Mouse (Mus musculus): ENCODE results near the gene Ret. TPM values are rescaled to one million over a fixed set of nuclear protein-coding genes. Genes with fewer than 3 reads are reported as not detected.

Gene Ret
- total RNA-seq, 2 experiments from 2014 or later: 6.4 to 7.9 TPM

DNA sequence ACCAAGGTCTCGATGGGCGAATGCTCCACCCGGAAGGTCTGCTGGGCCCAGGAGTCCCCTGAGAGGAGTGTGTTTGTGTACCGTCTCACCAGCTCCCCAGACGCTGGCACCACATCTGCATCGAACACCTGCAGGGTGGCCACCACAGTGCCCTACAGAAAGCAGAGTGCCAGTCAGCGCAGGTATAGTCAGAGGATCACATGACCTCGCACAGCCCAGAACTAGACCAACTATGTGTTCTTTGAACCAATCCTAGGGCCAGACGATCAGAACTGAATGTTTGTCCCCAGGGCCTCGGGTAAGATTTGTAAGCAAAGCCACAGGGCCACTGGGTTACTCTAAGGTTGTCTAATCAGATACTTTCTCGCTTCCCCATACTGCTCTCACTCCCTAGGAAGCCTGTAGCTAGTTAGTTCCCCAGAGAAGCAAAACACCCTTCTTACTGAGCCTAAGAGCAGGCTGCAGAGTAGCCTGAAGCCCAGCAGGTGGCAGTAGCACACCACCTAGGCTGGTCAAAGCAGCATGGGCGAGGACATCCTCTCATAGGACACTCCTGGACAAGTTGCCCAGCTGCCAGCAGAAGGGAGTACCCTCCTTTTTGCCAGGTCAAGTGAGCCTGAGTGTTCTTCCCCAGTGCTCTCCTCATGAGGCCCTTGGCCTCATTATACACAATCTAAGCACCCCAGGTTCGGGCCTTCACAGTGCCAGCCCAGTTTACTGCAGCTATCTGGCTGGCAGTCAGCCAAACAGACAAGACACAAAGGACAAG lies 18.0 kb downstream of the Ret start:
- intact Hi-C loops (cut with DNase I): loop anchor here (2.0 kb wide), 2 partner anchors 199 to 241 kb away; no protein-coding TSS in a partner anchor
- peak; percentile 76 to 83 for DNase-seq

DNA sequence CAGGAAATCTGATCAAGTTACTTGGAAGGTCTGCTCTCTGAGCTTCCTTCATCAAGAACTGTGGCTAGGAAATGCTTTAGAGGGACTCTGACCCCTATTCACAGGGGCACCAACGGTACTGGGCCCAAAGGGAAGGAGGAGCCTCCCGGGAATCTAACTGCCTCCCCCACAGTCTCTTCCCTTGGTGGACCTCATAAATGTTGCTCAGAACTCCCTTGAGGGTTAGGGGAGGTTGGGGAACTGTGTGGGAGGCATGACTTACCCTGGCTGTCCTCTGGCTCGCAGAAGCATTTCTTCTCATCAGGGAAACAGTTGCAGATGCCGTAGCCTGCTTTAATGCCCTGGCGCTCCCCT lies 23.6 kb downstream of the Ret start:
- DNase-seq: no peak
- intact Hi-C loops (cut with DNase I): no loop called here

DNA sequence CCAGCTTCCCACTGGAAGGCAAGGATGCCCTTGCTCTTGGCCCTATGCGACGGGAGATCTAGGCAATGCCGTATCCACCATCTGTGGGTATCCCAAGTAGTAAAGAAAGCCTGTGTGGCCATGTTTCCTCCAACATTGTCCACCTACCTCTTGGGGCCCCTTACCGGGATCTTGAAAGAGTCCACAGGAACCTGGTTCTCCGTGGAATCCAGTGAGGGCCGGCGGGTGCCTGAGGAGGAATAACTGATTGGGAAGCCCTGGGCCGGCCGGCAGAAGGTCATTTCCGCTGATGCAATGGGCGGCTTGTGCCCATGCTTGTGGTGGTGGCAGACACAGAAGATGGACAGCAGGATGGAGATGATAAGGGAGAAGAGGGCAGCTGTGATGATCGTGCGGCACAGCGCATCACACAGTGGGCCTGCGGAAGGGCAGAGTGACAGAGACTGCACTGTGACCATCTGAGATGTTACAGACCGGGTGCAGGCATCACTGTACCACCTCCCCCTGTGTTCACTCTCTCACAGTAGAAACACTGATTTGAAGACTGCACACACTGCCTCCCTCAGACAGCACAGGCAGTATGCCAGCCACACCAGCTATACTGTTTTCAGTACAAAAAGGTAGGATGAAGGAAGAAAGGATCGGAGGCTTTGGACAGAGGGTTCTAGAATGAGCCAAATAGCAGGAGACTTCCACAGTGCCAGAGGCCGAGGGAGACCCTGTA lies 24.1 kb downstream of the Ret start:
- intact Hi-C loops (cut with DNase I): no loop called here

DNA sequence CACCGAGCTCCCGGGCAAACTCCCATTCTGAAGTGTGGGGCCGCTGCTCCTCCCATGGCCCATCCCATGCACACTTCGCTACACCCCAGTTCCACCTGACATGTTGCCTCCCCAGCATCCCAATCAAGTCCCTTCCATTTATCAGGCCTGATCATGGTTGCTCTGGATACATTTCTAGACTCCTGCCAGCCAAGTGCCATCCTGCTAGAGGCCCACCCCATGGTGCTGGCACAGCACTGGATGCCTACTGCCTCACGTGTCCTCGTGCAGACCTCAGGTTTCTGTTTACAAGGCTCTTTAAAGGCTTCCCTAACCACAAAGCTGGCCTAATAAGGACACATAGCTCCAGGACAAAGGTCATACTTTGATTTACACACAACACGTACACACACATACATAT lies 26.1 kb downstream of the Ret start:
- no peak for DNase-seq
- intact Hi-C loops (cut with DNase I): no loop called here

More for the DNA sequence above, 24.1 kb downstream of the Ret start:
- DNase-seq: no peak

DNA sequence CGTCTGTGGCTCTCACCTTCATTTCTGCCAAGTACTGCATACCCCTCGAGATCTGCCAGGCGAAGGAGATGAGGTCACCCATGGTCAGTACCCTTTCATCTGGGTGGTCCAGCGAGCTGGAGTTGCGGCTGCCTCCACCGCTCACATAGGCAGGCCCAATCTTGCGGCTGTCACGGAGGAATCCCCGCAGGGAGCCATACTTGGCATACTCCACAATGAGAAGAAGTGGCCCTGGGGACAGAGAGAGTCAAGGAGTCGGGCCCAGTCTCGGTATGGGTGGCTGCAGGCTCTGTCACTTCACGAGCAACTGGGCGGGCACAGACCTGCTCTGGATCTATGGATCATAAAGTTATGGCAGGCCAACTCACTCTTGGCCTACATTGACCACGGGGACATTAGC lies 29.4 kb downstream of the Ret start:
- intact Hi-C loops (cut with DNase I): no loop called here
- no peak for DNase-seq

DNA sequence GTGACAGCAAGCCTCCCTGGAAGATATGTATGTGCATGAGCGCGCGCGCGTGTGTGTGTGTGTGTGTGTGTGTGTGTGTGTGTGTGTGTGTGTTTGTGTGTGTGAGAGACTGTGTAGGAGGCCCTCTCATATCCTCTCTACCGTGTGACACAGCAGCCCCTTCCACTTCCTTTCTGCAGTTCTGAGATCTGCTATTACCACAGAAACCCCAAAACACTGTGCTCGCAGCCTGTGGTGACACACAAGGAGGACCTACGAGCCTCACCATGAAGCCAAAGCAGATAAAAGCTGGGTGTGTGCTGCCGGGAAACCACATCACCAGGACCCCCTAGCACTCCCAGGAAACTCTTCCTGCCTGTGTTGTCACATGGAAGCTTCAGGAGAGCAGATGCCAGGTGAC lies 30.5 kb downstream of the Ret start:
- intact Hi-C loops (cut with DNase I): no loop called here
- DNase-seq: no peak

DNA sequence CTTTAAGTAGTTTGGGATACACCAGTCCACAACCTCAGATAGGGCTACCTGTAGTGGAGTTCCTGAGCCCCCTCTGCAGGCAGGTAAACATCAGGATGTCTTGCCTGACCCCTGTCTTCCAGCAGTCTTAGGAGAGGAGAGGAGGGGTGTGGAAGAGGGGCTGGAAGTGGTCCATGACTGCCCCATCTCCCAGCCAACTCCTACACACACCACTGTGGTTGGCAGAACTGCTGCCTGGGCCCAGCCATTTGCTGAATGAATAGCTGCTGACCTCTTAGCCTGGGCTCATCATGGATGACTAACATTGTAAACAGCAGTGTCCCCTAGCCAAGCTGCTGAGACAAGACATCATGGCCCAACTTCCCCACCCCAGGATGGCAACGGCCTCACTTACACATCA lies 32.0 kb downstream of the Ret start:
- intact Hi-C loops (cut with DNase I): no loop called here
- no peak for DNase-seq

DNA sequence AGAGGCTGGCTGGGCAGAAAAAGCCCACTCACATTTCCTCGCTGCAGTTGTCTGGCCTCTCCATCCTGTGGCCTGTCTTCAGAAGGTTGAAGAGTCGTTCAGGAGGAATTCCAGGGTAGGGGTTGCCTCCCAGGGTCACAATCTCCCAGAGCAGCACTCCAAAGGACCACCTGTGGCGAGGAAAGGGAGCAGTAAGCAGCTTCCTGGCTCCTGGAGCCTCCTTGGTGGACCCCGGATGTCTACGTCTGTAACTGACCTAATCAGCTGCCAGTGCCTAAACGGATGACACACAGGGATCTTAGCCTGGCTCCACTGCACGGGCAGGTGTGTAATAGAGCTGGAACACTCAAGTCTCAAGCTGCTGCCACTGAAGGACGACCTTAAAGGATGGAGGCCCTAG lies 32.8 kb downstream of the Ret start:
- intact Hi-C loops (cut with DNase I): no loop called here
- no peak for DNase-seq

DNA sequence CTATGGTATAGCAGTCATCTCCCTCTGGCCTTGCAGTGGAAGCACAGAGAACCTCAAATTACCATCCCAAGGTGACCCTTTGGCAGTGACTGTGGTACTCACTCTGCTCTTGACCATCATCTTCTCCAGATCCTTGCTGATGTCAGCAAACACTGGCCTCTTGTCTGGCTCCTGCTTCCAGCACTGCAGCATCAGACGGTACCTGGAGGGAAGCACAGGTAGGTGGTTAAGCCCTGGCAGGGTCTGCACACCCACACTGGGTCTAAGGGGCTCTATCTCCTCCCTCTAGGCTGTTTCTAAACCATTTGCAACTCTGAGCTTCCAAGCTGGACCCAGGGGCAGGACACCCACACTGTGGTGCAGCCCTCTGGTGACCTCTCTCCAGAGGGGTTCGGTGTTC lies 34.4 kb downstream of the Ret start:
- no peak for DNase-seq
- intact Hi-C loops (cut with DNase I): no loop called here

DNA sequence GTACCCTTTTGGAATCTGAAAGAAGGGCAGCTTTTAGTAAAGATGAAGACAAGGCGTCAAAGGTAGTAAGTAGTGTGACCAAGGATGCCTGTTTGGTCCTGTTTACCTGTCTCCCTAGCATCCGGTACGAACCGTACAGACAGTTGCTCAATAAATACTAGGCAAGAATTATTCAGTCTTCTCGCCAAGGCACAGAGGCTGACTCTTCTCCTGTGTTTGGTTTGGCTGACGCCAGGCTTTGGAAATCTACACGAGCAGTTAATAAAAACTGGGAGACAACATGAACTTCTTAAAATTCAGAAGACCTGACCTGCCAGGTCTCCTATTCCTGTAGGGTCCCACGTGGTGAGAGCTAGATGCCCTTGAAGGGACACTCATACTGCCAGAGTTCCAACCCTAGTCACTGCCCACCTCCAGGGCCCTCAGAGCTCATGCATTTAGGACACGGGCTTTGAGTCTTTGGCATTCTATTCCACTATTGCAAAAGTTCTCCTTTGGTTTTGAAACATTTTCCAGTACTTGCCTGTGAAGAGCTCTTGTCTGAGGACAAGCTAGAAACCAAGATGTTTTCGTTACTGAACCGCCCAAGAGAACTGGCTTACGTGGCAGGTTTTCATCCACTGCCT lies 34.9 kb downstream of the Ret start:
- intact Hi-C loops (cut with DNase I): no loop called here
- DNase-seq: no peak

DNA sequence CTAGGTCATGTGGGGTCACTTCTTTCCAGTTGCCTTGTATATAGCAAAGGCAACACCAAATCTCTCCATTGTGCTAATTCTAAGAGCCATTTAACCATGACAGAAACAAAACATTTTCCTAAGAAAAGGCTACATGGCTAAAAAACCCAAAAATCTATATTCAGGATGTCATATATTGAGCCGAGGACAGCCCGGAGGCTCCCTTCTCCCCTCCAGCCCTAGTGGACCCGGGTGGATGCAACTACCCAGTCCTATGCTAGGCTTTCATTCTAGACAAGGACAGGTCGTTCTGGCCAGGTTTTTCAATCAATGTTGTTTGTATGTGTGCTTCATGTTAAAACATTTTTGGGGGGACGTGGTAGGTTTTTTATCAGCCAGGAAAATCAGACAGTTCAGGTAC lies 44.4 kb downstream of the Ret start:
- DNase-seq: no peak
- intact Hi-C loops (cut with DNase I): no loop called here

DNA sequence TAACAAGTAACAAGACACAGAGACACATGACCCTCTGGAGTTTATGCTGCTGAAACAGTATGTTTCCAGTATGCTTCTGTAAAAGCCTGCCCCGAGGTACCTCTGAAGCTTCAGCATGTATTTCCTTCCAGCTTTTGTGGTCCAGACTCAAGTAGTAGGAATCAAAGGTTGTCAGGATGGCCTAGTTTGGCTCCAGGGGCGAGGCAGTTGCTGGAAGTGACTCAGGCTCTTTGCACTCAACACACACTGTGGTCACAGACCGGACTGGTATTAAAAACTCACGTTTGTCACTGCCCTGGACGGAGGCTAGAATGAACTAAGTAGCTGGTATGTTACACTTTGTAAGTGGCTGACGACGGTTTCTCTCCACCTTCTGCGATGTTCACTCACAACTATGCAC lies 46.5 kb downstream of the Ret start:
- intact Hi-C loops (cut with DNase I): no loop called here
- DNase-seq: no peak

DNA sequence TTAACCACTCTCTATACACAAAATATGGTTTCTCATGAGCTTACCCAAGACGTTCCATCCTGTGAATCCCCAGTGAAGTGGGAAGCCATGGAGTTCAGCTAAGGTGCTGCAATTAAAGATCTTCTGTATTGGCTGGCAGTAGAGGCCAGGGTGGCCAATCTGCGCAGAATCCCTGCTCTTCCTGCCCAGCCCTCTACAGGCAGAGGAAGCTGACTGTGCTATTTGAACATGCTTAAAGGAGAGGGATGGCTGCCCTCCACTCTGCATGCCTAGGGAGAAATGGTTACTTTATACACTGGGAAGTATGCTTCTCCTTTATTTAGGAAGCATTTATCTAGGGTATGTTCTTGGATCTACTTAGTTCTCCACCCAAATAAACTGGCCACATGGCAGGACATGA lies 47.0 kb downstream of the Ret start:
- DNase-seq: no peak
- intact Hi-C loops (cut with DNase I): no loop called here

DNA sequence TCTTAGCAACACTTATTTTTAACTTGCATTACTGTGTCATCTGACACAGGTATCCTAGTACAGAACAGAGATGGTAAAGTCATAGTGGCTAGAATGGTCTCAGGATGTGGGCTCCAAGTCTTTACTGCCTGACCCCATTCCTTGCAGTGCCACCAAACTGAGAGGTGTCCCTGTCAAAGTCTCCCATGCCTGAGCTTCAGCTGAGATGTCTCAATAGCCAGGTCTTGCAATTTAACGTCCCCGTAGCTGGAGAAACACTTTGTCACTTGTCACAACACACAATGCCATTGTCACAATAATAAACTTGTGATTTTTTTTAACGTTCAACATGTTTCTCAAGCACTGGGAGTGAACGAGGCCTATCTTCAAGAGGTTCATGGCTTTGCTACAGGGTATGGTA lies 47.4 kb downstream of the Ret start:
- intact Hi-C loops (cut with DNase I): no loop called here
- no peak for DNase-seq

DNA sequence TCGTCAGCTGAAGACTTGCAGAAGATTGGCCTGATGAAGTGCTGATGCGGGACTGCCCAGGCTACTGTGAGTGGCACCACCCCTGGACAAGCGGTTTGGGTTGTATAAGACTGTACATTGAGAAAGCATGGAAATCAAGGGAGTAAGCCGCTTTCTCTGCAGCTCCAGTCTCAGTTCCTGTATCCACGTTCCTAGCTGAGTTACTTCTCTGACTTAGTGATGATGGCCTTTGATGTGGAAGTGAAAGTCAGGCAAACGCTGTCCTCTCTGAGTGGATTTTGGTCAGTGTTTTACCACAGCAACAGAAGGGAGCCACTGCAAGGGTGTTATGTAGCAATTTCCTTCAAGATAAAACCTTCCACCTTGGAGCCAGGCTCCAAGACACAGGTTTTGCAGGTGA lies 56.6 kb downstream of the Ret start:
- intact Hi-C loops (cut with DNase I): no loop called here
- DNase-seq: no peak

DNA sequence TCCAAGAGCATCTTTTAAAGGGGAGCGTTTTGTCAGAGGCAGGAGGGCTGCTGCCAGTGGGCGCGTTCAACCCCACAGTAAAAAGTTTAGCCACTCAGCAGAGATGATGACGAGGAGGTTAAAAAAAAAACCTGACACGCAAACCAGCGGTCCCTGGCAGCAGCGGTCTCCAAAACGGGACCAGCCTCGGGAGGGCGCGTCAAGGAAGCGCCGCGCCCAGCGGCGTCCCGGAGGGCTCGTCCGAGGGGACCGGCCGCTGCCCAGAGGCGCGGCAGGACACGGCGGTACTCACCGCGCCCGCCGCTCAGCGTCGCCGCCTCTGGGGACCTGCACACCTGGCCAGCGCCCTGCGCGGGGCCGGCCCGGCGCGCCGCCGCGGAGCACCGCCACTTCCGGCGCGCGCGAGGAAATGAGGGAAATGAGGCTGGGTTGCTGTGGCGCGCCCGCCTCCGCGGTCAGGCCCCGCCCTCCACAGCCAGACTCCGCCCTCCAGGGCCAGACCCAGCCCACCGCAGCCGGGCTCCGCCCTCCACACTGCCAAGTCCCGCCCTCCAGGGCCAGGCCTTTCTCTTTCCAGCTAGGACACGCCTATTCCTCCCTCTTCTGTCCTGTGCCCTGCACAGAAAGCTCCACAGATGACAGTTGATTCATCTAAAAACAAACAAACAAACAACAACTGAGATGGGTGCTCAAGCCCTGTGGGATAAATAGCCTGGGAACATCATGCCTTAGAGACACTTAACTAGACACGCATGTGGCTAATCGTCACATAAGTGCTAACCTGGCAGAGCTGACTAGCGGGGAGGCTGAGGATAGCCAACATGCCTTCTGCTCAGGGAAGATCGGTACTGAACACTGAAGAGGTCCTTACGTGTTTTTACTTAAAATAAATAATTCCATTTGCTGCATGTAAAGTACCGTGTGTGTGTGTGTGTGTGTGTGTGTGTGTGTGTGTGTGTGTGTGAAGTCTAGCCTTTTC lies 58.5 kb downstream of the Ret start, which contains the start of gene Csgalnact2:
Csgalnact2 (minus strand) TSS at position 410 of the 979 bp plus-strand sequence.
- intact Hi-C loops (cut with DNase I): no loop called here

DNA sequence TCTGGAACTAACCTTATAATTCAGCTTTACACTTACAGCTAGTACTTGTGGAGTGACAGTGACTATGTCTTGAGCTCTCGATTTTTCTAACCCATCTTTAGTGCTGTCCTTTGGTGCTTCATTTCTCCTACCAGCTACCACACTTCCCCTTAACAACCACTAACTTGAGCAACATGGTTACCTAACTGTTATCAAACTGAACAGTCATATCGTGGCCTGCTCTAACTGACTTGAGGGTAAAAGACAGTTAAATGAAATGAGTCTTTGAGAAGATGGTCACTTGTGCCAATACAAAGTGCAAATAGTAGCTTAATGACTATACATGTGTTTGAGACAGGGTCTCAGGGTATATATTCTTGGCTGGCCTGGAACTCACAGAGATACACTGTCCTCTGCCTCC lies 60.4 kb downstream of the Ret start:
- intact Hi-C loops (cut with DNase I): no loop called here
- DNase-seq: no peak

More for the DNA sequence above, 58.5 kb downstream of the Ret start, which contains the start of gene Csgalnact2:
- peak; percentile 97 to 98 for DNase-seq

DNA sequence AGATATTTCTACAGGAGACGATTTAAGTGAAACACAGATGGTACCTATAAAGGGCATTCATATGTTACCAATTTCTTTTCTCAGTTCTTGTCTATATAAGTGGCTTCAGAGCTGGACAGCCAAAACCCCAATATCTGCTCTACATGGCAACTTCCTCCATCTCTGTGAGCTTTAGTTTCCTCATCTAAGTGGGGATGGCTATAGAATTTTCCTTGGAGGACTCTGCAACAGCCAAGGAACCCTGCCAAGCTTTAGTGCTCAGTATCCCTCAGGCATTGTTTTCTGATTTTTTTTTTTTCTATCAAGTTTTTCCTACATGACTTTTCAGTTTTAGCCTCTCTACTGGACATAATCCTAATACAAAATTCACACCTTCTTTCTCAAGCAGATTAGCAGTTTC lies 63.1 kb downstream of the Ret start:
- DNase-seq: no peak
- intact Hi-C loops (cut with DNase I): no loop called here

DNA sequence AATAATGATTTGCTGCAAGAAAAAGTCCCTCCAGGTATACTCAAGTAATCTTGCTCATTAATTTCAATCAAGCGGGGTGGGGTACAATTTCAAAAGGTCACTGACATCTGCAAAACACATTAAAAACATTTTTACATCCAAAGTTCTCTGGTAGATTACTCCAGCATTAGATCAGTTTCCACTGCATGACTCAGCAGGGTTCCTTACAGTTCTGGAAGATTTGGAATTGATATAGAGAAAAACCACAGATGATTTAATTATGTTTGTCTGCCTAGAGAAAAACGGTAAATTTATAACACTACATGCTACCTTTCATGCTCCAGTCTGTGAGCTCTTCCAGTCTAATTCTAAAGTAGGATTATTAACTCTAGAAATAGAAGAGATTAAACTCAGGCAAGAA lies 67.5 kb downstream of the Ret start:
- intact Hi-C loops (cut with DNase I): no loop called here

DNA sequence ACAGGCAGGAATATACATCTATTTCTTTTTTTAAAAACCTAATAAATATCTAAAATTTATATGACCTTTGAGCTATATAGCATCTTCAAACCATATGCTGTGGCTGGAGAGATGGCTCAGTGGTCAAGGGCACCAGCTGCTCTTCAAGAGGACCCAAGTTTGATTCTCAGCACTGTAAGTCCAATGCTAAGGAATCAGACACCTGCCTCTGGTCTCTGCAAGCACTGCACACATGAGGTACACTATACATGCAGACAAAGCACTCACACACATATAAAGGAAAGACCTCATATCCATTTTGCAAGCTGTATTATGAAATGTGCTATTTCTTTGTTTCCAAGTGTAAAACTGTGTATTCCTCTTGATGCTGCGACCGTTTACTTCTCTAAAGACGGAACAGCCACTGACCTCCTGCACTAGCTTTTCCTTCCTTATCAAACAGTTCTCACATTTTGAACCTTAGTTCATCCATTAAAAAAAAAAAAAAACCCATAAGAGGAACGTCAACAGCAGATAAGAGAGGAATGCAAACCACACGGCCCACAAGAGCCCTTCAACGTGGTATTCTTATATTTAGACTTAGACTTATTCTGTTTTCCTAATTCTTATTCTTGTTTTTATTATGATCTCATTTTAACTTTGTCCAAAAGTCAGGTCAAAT lies 69.6 kb downstream of the Ret start:
- intact Hi-C loops (cut with DNase I): no loop called here
- DNase-seq: no peak

More for the DNA sequence above, 67.5 kb downstream of the Ret start:
- no peak for DNase-seq
